Mouse (Mus musculus) liver, embryonic 14.5 days (tissue): ENCODE data around the gene Srbd1.

Experiments used
- CTCF ChIP-seq: IDR thresholded peaks from 2 replicates; pipeline ENCODE4 v1.5.1; 2016; ENCODE audit warnings: antibody characterized with exemption, low read depth, control low read depth
- EP300 ChIP-seq: IDR thresholded peaks from 2 replicates; pipeline ENCODE4 v1.6.1; 2016; ENCODE audit warnings: antibody characterized with exemption, low read depth

DNA sequence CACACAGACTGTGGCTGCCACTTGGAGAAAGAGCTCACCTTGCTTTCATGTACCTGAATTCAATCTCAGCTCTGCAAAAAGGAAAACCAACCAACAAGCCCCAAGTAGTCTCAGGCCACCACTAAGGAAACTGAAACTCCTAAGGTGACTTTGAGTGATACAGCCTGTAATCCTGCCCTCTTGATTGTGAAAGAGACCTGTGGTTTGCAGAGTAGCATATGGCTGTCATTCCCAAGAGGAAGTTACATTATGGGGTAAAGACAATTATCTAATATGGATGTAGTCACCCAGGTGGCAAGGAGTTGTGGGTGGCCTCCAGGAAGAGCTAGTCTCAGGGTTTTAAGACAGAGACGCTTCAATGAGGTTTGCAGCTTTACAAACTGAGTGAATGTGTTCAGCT is 125.2 kb downstream of the Srbd1 start:
- TF ChIP-seq CTCF = no peak
- TF ChIP-seq EP300 = no peak
